In the genomic region with DNA sequence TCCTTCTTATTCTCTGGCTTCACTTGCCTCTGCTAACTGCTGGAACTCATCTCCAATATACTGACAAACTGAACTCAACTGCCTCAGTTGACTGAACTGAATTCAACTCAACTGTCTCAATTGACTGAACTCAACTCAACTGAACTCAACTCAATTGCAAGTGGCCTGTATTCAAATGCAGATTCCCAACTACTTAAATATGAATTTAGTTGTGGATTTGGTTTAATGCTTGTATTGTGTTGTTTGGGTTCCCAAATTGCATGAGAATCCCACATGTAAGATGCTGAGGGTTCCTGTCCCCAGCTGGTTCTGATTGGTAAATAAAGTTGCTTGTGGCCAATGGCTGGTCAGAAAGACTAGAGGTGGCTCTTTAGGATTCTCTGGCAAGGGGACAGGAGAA, we compare ENCODE assay signal across 17 mouse cellular contexts.
DNase-seq lines count a peak whose midpoint lies in the region; ATAC-seq lines count a peak whose summit lies in the region.
"Had no signal": no experiment of that assay in that cellular context is flagged by ENCODE, and none has a peak within 500 bp of the region (broad histone marks: within the 10 kb centered on the region; RNA-seq: fewer than 3 reads in every experiment).

No protein-coding gene starts in this region.

- intact Hi-C loops in heart, postnatal 36 days (cut with DNase I): no loop called here

- no peak for ATAC-seq in frontal cortex, adult (ENCODE audit: low TSS enrichment)
- ATAC-seq: forebrain, embryonic 14.5 days; forebrain, embryonic 16.5 days had no signal

- DNase-seq in heart, adult 11 months: peak; percentile 29
- DNase-seq in heart, postnatal 36 days: no peak
- DNase-seq in R1 (ENCODE audit: low read depth, low spot score): peak; percentile 76
- no peak for DNase-seq in embryo, embryonic 10.5 days (ENCODE audit: low spot score)
- DNase-seq: adrenal gland, adult 8-10 months; adrenal gland, postnatal 14 days; adrenal gland, postnatal 36 days; B cell, adult 2 months; cerebellum, adult 11-12 months; cerebellum, adult 2 months; cerebellum, adult 9-10 months; cerebellum, postnatal 10 days; cerebellum, postnatal 25 days; embryo, embryonic 11 days had no signal

Comparison
In these comparisons a context has a peak if more than half of its experiments do, and no peak if none do; other contexts are left out.
1. DNase-seq: peak in heart, adult 11 months (single experiment) and R1 (single experiment); none in heart, postnatal 36 days (0 of 2) and embryo, embryonic 10.5 days (single experiment).